Mouse (Mus musculus): Measurements from ENCODE around the gene Cdc42ep2. TPM values are rescaled to one million over a fixed set of nuclear protein-coding genes. Genes with fewer than 3 reads are reported as not detected.

Gene Cdc42ep2
- total RNA-seq, 2 experiments from 2014 or later = 9.1 to 9.8 TPM

DNA sequence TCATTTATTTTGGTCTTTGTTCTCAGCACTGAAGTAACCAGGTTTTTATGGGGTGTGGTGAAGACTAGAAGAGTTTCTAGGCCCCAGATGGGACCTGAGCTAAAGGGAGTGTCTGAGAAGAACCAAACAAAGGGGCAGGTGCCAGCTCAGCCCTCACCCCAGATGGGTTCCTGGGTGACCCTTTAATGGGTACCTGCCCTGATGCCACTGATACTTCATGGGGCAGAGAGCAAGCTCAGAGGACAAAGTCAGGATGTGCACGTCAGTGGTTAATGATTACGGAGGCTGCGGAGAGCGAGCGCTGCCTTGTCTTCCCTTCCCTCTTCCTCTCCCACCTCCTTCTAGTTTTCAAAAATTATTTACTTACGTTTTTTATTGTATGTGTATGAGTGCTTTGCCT lies 43.5 kb downstream of the Cdc42ep2 start:
- DNase-seq (ENCODE audit: low spot score) = no peak
- intact Hi-C loops (cut with DNase I) = no loop called here

DNA sequence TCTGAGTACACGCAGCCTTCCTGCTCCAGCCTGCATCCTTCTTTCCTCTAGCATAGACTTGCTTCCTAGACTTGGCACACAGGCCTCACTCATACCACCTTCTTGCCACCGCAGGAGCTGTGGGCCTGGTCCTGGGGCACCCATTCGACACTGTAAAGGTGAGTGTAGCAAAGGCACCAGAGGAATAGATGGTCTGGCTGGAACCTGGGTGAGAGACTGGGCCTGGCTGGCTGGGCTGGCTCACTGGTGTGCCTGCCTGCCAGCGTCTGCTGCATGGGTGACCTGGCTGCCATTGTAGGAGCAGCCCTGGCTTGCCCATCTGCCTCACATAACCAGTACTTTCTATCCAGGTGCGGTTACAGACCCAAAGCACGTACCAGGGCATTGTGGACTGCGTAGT lies 44.9 kb downstream of the Cdc42ep2 start:
- intact Hi-C loops (cut with DNase I) = loop anchor here (1.0 to 5.0 kb wide), 3 partner anchors 29 to 167 kb away; no protein-coding TSS in a partner anchor
- DNase-seq (ENCODE audit: low spot score) = no peak

DNA sequence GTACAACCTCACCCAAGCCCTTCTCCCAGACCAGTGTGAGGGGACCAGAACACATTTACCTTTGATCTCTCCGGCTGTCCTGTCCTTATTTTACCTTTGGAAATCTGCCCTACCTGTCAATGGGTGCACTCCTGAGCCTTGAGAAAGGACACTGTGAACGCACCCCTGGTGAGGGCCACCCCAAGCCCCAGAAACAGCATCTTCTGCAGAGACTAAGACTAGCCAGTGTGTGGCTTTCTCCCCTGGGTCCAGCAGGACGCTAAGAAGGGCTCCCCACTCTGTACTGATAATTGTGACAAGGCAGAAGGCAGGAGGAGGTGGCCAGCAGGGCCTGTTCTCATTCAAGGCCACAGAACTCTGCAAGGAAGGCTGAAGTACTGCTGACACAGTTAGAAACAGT lies 45.7 kb downstream of the Cdc42ep2 start:
- no peak for DNase-seq (ENCODE audit: low spot score)
- intact Hi-C loops (cut with DNase I) = loop anchor here (1.0 to 5.0 kb wide), 3 partner anchors 28 to 167 kb away; no protein-coding TSS in a partner anchor

DNA sequence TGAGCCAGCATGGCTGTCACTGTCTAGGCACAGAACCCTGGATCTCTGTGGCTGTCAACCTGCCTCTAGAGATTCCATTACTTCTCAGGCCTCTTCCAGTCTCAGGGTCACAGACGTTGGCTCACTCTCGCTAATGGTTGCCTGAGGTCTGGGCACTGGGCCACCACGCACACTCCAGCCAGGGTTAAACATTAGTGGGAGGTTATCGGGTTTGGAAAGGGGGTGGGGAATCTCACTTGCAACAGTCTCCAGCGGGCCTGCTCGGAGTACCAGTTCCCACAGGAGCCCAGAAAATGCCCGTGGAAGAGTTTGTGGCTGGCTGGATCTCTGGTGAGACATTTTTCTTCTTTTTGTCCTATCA lies 46.3 kb downstream of the Cdc42ep2 start:
- intact Hi-C loops (cut with DNase I) = loop anchor here (2.0 to 5.0 kb wide), 2 partner anchors 28 to 166 kb away; no protein-coding TSS in a partner anchor
- no peak for DNase-seq (ENCODE audit: low spot score)

DNA sequence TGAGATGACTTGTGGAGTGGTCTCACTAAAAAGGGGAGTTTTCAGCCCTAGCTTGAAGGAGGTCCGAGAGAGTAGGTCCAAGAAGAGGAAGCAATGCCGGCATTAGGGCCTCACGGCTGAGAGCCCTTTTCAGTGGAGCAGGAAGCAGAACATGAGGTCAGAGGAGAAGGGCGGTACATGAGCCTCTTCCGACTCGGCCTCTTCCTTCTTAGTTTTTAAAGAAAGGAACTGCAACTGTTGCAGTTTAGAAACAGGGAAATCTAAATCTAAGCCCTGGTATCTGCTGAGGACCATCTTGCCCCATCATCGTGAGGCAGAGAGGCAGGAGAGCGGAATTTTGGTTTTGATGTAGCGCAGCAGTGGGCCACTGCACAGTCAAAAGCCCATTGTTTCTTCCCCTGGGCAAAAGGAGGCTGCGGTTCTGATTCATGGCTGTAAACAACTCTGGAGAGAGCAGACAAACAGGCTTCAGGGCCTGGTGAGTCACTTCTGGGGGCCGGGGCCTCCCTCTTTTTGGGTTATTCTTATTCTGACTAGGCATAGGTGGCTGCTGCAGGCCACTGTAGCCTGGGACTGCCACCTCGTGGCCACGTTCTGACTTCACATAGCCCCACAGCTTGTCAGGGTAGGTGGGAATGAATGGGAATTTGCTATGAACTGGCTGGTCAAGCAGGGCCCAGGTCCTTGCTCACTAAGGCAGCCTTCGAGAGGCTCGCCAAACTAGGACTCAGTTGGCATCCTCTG lies 46.8 kb downstream of the Cdc42ep2 start, which contains the start of gene Slc25a45:
Gene Slc25a45 (plus strand): TSS at position 191 of the 744 bp plus-strand sequence.
- intact Hi-C loops (cut with DNase I) = loop anchor here (2.0 to 5.0 kb wide), 2 partner anchors 27 to 165 kb away; no protein-coding TSS in a partner anchor
- peak; percentile 51 for DNase-seq (ENCODE audit: low spot score)

DNA sequence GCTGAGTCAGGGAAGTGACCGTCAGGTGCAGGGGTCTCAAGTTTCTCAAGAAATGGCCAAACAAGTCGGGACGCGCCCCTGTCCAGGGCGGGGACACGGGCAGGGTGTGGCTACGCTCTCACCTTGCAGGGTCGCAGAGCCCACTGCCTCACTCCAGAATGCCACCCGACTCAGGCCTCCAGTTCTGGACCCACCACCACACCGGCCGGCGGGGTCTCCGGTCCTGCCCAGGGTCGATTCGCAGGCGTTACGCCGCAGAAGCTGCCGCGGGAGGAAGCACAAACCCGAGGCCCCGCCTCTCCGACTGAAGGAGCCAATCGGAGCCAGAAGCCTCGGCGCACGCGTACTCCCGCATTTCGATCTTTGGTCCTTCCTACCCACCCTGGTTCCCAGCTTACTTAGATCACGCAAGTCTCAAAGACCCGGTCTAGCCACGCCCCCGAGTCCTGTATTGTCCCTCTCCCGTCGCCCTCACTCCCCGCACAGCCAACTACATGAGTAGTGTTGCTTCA lies 49.6 kb downstream of the Cdc42ep2 start, which contains the start of gene Frmd8:
Gene Frmd8 (minus strand): TSS at position 306 of the 512 bp plus-strand sequence.
- peak; percentile 90 for DNase-seq (ENCODE audit: low spot score)
- intact Hi-C loops (cut with DNase I) = loop anchor here (5.0 kb wide), 1 partner anchor 163 kb away; no protein-coding TSS in a partner anchor

DNA sequence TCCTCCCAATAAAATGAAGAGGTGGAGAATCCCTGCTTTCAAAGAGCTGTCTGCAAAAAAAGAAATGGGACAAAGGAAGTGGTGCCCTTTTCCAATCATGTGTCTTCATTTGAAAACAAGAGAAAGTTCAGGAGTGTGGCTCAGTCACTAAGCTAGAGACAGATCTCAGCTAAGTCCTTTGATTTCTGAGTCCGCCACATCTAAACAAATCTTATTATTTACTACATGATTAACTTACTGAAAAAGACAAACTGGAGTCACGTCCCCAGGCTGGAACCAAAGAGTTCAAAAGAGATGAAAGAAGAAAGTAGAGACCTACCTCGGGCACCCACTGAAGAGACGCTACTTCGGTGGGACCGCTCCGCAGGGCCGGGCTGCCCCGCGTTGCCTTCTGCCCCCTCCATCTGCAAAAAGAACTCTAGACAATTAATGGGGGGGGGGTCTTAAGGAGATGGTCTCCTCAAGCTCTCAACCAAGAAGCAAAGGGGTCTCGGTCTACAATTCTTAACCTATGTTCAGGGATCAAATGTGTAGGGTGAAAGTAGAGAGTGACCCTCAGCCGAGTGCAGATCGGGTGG lies 50.1 kb downstream of the Cdc42ep2 start:
- no peak for DNase-seq (ENCODE audit: low spot score)
- intact Hi-C loops (cut with DNase I) = no loop called here

DNA sequence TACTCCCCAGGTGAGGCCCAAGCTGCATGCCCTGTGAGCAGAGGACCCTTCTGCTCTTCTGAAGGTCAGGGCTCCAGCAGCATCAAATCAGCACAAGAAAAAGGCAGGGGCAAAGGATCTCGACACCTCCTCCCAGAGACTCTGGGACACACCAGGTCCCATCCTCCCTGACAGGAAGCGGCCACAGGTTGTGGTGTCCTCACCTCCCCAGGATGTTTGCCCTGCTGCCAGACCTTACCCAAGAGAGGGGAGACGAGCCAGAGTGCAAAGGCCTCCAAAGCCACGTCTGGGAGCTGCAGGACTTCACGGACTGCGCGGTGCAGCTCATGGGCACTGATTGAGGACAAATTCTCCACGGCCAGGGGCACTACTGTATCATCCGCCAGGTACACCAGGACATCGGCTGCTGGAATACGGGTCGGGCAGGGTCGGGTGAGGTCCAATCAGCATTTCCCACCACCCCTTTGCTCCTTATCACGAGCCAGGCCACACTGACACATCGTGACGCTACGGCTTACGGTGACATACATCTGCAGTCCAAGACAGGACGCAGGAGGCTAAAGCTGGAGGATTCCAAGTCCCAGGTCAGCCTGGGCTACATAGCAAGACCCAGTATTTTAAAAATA lies 51.6 kb downstream of the Cdc42ep2 start:
- DNase-seq (ENCODE audit: low spot score) = no peak
- intact Hi-C loops (cut with DNase I) = no loop called here

DNA sequence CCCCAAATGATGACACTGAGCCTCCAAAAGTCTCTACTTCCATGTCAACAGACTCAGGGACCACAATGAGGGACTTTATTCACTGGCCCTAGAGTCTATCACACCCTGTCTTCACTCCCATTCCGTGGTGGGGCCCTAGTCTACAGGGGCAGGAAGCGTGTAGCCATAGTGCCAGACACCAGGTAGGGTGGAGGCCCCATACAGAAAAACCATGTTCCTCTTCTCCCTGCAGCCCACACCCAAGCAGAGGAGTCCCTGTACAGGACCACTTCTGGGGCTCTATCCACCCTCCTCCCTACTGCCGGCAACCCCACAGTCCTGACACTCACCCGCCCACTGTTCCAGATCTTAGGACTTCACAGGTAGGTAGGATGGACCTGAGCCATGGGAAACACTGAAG lies 52.1 kb downstream of the Cdc42ep2 start:
- no peak for DNase-seq (ENCODE audit: low spot score)
- intact Hi-C loops (cut with DNase I) = no loop called here

DNA sequence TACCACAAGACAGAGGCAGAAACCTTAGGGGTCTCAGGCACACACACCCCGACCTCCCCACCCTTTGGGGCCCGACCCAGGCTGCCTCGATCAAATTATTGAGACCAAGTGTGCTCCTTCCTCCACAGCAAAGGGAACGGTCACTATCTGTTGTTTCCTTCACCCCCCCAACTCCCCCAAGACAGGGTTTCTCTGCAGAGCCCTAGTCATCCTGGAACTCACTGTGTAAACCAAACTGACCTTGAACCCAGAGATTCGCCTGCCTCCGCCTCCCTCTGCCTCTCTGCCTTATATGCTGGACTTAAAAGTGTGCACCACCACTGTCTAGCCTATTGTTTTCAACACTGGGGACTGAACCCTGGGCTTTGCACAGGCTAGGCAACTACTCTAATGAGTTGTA lies 52.9 kb downstream of the Cdc42ep2 start:
- no peak for DNase-seq (ENCODE audit: low spot score)
- intact Hi-C loops (cut with DNase I) = no loop called here

DNA sequence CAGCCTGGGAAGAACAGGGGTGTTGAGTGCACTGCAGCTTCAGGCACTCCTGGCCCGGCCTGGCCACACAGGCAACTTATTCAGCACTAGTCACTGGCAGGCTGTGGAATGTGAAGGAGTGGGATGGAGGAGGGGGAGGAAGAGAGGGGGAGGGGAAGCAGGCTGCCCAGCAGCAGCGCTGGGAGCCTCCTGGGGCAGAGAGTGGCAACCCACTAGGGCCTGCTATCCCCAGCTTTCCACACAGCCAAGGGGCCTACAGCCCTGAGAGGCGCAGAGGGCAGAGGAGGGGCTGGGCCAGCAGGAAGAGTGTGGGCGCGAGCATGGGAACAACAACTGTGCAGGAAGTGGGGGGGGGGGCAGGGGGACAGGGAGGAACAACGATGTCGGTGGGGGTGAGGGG lies 53.3 kb downstream of the Cdc42ep2 start:
- DNase-seq (ENCODE audit: low spot score) = no peak
- intact Hi-C loops (cut with DNase I) = no loop called here

DNA sequence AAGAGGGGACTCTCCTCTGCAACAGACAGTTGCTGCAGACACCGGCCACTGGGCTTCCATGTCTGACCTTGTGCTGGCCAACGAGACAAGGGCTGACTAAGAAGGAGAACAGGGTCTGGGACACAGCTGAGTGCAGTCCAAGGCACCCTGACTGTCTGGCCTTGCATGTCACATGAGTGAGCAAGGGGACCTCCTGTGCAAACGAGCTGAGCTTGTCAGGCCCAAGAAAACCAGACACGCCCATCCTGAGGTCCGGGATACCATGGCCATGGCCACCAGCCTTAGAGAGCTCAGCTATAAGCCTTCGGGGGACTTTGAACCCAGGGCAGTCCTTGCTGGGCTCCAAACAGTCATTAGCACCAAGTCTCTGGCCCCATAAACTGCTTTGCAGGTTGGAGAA lies 56.5 kb downstream of the Cdc42ep2 start:
- intact Hi-C loops (cut with DNase I) = no loop called here
- no peak for DNase-seq (ENCODE audit: low spot score)

Other genes with a start within 250 kb of the Cdc42ep2 start
- 10 to 100 TPM; 24.0 to 30.4 TPM for gene Map3k11, start 236.1 kb downstream of the Cdc42ep2 start, total RNA-seq (2021)
- gene Pcnx3, start 235.9 kb downstream of the Cdc42ep2 start, total RNA-seq (2021) = 10 to 100 TPM; 17.8 to 18.0 TPM
- gene Kcnk7, start 220.4 kb downstream of the Cdc42ep2 start, total RNA-seq (2021) = not detected
- gene Ehbp1l1, start 198.5 kb downstream of the Cdc42ep2 start, total RNA-seq (2021) = 100 to 1,000 TPM; 140 to 149 TPM
- 10 to 100 TPM; 29.5 to 31.5 TPM for gene Fam89b, start 195.2 kb downstream of the Cdc42ep2 start, total RNA-seq (2021)
- gene Ltbp3, start 183.9 kb downstream of the Cdc42ep2 start, total RNA-seq (2021) = 10 to 100 TPM; 36.6 to 37.2 TPM
- 10 to 100 TPM; 63.5 to 64.1 TPM for gene Scyl1, start 153.4 kb downstream of the Cdc42ep2 start, total RNA-seq (2021)
- gene Frmd8, start 49.5 kb downstream of the Cdc42ep2 start, total RNA-seq (2021) = 10 to 100 TPM in 1 of 2 experiments, 1 to 10 TPM in 1; 8.9 to 11.1 TPM
- 1 to 10 TPM; 3.5 to 4.1 TPM for gene Slc25a45, start 47.0 kb downstream of the Cdc42ep2 start, total RNA-seq (2021)
- under 1 TPM; 0.22 to 0.68 TPM for gene Tigd3, start 30.7 kb downstream of the Cdc42ep2 start, total RNA-seq (2021)
- 10 to 100 TPM; 87.4 to 96.1 TPM for gene Dpf2, start 11.8 kb downstream of the Cdc42ep2 start, total RNA-seq (2021)
- 10 to 100 TPM in 1 of 2 experiments, 1 to 10 TPM in 1; 8.9 to 11.2 TPM for gene Pola2, start 39.4 kb upstream of the Cdc42ep2 start, total RNA-seq (2021)
- not detected for gene Slc22a20, start 61.3 kb upstream of the Cdc42ep2 start, total RNA-seq (2021)
- 10 to 100 TPM; 27.5 to 32.8 TPM for gene Capn1, start 91.1 kb upstream of the Cdc42ep2 start, total RNA-seq (2021)
- gene Syvn1, start 121.8 kb upstream of the Cdc42ep2 start, total RNA-seq (2021) = 10 to 100 TPM; 20.6 to 22.4 TPM
- gene Mrpl49, start 133.0 kb upstream of the Cdc42ep2 start, total RNA-seq (2021) = 10 to 100 TPM; 39.0 to 39.2 TPM
- 100 to 1,000 TPM; 499 to 563 TPM for gene Fau, start 133.0 kb upstream of the Cdc42ep2 start, total RNA-seq (2021)
- 10 to 100 TPM; 11.9 to 12.4 TPM for gene Znhit2, start 136.4 kb upstream of the Cdc42ep2 start, total RNA-seq (2021)
- gene Tm7sf2, start 143.6 kb upstream of the Cdc42ep2 start, total RNA-seq (2021) = 1 to 10 TPM; 4.2 to 5.1 TPM
- gene Vps51, start 152.4 kb upstream of the Cdc42ep2 start, total RNA-seq (2021) = 10 to 100 TPM; 23.0 to 25.3 TPM
- gene Tmem262, start 155.2 kb upstream of the Cdc42ep2 start, total RNA-seq (2021) = not detected
- not detected for gene Gm28374, start 157.4 kb upstream of the Cdc42ep2 start, total RNA-seq (2021)
- 10 to 100 TPM; 16.4 to 19.4 TPM for gene Zfpl1, start 160.1 kb upstream of the Cdc42ep2 start, total RNA-seq (2021)
- under 1 TPM; 0.21 to 0.42 TPM for gene Cdca5, start 160.2 kb upstream of the Cdc42ep2 start, total RNA-seq (2021)
- gene AC131692.1, start 169.6 kb upstream of the Cdc42ep2 start, total RNA-seq (2021) = not detected
- gene Naaladl1, start 181.0 kb upstream of the Cdc42ep2 start, total RNA-seq (2021) = not detected
- gene Sac3d1, start 193.8 kb upstream of the Cdc42ep2 start, total RNA-seq (2021) = 1 to 10 TPM; 7.9 to 8.5 TPM
- gene Snx15, start 203.5 kb upstream of the Cdc42ep2 start, total RNA-seq (2021) = 10 to 100 TPM; 13.7 to 15.1 TPM
- under 1 TPM; 0.78 to 0.87 TPM for gene Batf2, start 216.2 kb upstream of the Cdc42ep2 start, total RNA-seq (2021)
- 10 to 100 TPM; 54.4 to 58.4 TPM for gene Arl2, start 216.7 kb upstream of the Cdc42ep2 start, total RNA-seq (2021)

Measured in heart, postnatal 25 days (tissue).